Mouse (Mus musculus) CH12.LX (cell line): Measurements from ENCODE around the gene Grap2. TPM values are rescaled to one million over a fixed set of nuclear protein-coding genes. Genes with fewer than 3 reads are reported as not detected.

Experiments
- DNase-seq: peaks from one replicate; pipeline ENCODE4 v3.0.0-alpha.2; 2013; ENCODE audit errors: extremely low read depth
- H3K27ac ChIP-seq: 2 replicates; pipeline ENCODE4 v1.5.1; 2012; ENCODE audit warnings: low read depth, mild to moderate bottlenecking, control low read depth, moderate library complexity; ENCODE audit not compliant: insufficient read depth
- H3K27me3 ChIP-seq: replicated peaks from 2 replicates; pipeline ENCODE3; 2012; ENCODE audit warnings: inconsistent platforms
- H3K36me3 ChIP-seq, 2 experiments: replicated peaks in 1 of 2; 2 replicates each; pipeline versions ENCODE3 to v1.6.1; 2012; ENCODE audit warnings: inconsistent platforms in 1 of 2, low read length in 1 of 2, mild to moderate bottlenecking in 1 of 2, mixed read lengths in 1 of 2, moderate library complexity in 1 of 2; ENCODE audit not compliant: control insufficient read depth in 1 of 2, insufficient read depth in 1 of 2
- H3K4me1 ChIP-seq, 2 experiments: 2 replicates each; pipeline ENCODE4 v1.6.1; 2012; ENCODE audit warnings: inconsistent platforms in 1 of 2, moderate library complexity in 1 of 2; ENCODE audit not compliant: insufficient read depth in 2 of 2, control insufficient read depth in 1 of 2
- H3K4me2 ChIP-seq: 2 replicates; pipeline ENCODE4 v1.6.1; 2012; ENCODE audit warnings: low read depth, mild to moderate bottlenecking, control low read depth; ENCODE audit not compliant: poor library complexity, insufficient read depth, severe bottlenecking
- H3K4me3 ChIP-seq, 3 experiments: fragments of 150-350 bp in 1 of 3; sonication (generic) in 1 of 3; replicated peaks in 1 of 3; 2 replicates each; pipeline versions ENCODE3 to v1.5.1; 2011 to 2012; ENCODE audit warnings: low read depth in 2 of 3, low read length in 2 of 3, mild to moderate bottlenecking in 2 of 3, moderate library complexity in 2 of 3, control low read depth in 1 of 3, improper control_type of control experiment in 1 of 3, inconsistent platforms in 1 of 3, mixed read lengths in 1 of 3; ENCODE audit not compliant: poor library complexity in 1 of 3
- H3K79me2 ChIP-seq: replicated peaks from 2 replicates; pipeline ENCODE4 v1.6.1; 2012; ENCODE audit warnings: mild to moderate bottlenecking, moderate library complexity; ENCODE audit not compliant: control insufficient read depth, poor library complexity, insufficient read depth, severe bottlenecking; ENCODE audit errors: extremely low read depth
- H3K9ac ChIP-seq: 2 replicates; pipeline ENCODE4 v1.6.1; 2012; ENCODE audit warnings: low read depth, mild to moderate bottlenecking, control low read depth, moderate library complexity; ENCODE audit not compliant: insufficient read depth
- H3K9me3 ChIP-seq: replicated peaks from 2 replicates; pipeline ENCODE3; 2012; ENCODE audit warnings: low read length, inconsistent platforms, mixed read lengths
- BHLHE40 ChIP-seq: IDR thresholded peaks from 2 replicates; pipeline ENCODE4 v1.6.1; 2011; ENCODE audit warnings: mild to moderate bottlenecking, low read depth, low read length, improper control_type of control experiment
- CHD2 ChIP-seq: IDR thresholded peaks from 2 replicates; pipeline ENCODE4 v1.6.1; 2011; ENCODE audit warnings: low read length, improper control_type of control experiment
- ELF1 ChIP-seq: IDR thresholded peaks from 2 replicates; pipeline ENCODE4 v1.6.1; 2014; ENCODE audit warnings: low read depth, mild to moderate bottlenecking, inconsistent platforms, low read length, improper control_type of control experiment
- EP300 ChIP-seq: IDR thresholded peaks from 2 replicates; pipeline ENCODE4 v1.6.1; 2011; ENCODE audit warnings: low read length, improper control_type of control experiment
- ETS1 ChIP-seq: conservative IDR thresholded peaks from 2 replicates; pipeline ENCODE4 v1.6.1; 2012; ENCODE audit warnings: low read depth, mild to moderate bottlenecking, inconsistent platforms, low read length, improper control_type of control experiment, moderate library complexity
- GABPA ChIP-seq: IDR thresholded peaks from 2 replicates; pipeline ENCODE4 v1.6.1; 2012; ENCODE audit warnings: low read depth, low read length, improper control_type of control experiment, inconsistent platforms; ENCODE audit not compliant: insufficient replicate concordance
- MAX ChIP-seq: IDR thresholded peaks from 2 replicates; pipeline ENCODE4 v1.6.1; 2011; ENCODE audit warnings: low read length, improper control_type of control experiment
- MAZ ChIP-seq: IDR thresholded peaks from 2 replicates; pipeline ENCODE4 v1.6.1; 2012; ENCODE audit warnings: low read depth, mild to moderate bottlenecking, inconsistent platforms, low read length, improper control_type of control experiment, moderate library complexity
- MYC ChIP-seq: IDR thresholded peaks from 2 replicates; pipeline ENCODE4 v1.6.1; 2011; ENCODE audit warnings: low read depth, mild to moderate bottlenecking, improper control_type of control experiment, low read length
- NELFE ChIP-seq: IDR thresholded peaks from 2 replicates; pipeline ENCODE4 v1.6.1; 2011; ENCODE audit warnings: low read depth, low read length, improper control_type of control experiment
- PAX5 ChIP-seq: IDR thresholded peaks from 2 replicates; pipeline ENCODE4 v1.6.1; 2012; ENCODE audit warnings: low read length, inconsistent platforms, mixed read lengths
- POLR2AphosphoS2 ChIP-seq: IDR thresholded peaks from 2 replicates; pipeline ENCODE4 v1.6.1; 2011; ENCODE audit warnings: low read depth, low read length, improper control_type of control experiment
- TCF12 ChIP-seq: IDR thresholded peaks from 2 replicates; pipeline ENCODE4 v1.6.1; 2014; ENCODE audit warnings: low read depth, mild to moderate bottlenecking, inconsistent platforms, low read length, improper control_type of control experiment
- UBTF ChIP-seq: IDR thresholded peaks from 2 replicates; pipeline ENCODE4 v1.6.1; 2012; ENCODE audit warnings: low read depth, mild to moderate bottlenecking, inconsistent platforms, low read length, improper control_type of control experiment, moderate library complexity
- ZKSCAN1 ChIP-seq: IDR thresholded peaks from 2 replicates; pipeline ENCODE4 v1.6.1; 2012; ENCODE audit warnings: low read depth, inconsistent platforms, low read length, improper control_type of control experiment, borderline replicate concordance
- ZNF384 ChIP-seq: IDR thresholded peaks from 2 replicates; pipeline ENCODE4 v1.6.1; 2012; ENCODE audit warnings: low read depth, low read length, improper control_type of control experiment, inconsistent platforms
- dilution Hi-C: fragments of 300-500 bp; cut with MboI; formaldehyde crosslinking; loops from 2 replicates; pipeline ENCODE4 v1.14.3; 2020; ENCODE audit warnings: low sequenced_read_pairs; ENCODE audit not compliant: extremely low pct_unique_long_range_greater_than_20kb, extremely low pct_ligation_motif_present
- in situ Hi-C: fragments of 300-500 bp; cut with MboI; formaldehyde crosslinking; loops from 3 replicates; pipeline ENCODE4 v1.14.3; 2019; ENCODE audit warnings: low sequenced_read_pairs, low pct_ligation_motif_present, low pct_unique_long_range_greater_than_20kb, mixed read lengths
- polyA plus RNA-seq: library from polyadenylated mRNA; unstranded; fragments of >175 nt; gene quantifications from 2 replicates; pipeline ENCODE4 v1.2.1, GENCODE M21; 2012; ENCODE audit warnings: low read depth; ENCODE audit not compliant: insufficient read length
- total RNA-seq, 2 experiments: library from RNA; depleted of rRNA; stranded (reverse); fragments of 300-350 nt in 1 of 2; fragments of >200 nt in 1 of 2; gene quantifications; 2 replicates each; pipeline ENCODE4 v1.2.3; 2012 to 2014

Grap2 gene
- total and polyA plus RNA-seq, 3 experiments, result 1.5 to 6.2 (median 5.0) TPM

DNA sequence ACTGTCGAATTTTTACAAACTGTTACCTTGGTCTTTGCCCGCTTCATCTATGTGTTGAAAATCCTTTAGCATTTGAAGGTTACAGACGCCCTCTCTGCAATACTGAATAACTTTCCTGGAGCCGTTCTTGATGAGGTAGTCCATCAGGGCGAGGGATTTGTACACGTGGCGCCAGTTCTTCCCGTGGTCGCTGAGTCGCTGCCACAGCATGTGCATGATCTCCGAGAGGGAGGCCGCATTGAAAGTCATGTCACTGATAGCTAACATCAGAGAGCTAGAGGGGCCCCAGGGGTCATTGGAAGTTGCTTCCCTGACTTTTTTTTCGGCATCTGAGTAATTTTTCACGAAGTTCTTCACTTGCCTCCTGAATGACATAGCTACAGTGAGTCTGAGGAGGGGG, 12.4 kb upstream of the Grap2 start:
- Histone ChIP-seq H3K27me3 (no peaks in the 10 kb centered on the region), H3K27ac (no peak overlapping the region), H3K79me2 (no peaks in the 10 kb centered on the region), H3K4me2 (no peak overlapping the region), H3K4me1 (peaks cover 8 to 41% of the 10 kb centered on the region in 2 experiments; a peak in 2 of 4 replicates), H3K9me3 (no peaks in the 10 kb centered on the region), H3K4me3 (no peak overlapping the region), H3K9ac (no peak overlapping the region), H3K36me3 (no peaks in the 10 kb centered on the region)
- TF ChIP-seq BHLHE40 (no peak), ZKSCAN1 (no peak), TCF12 (no peak), MAZ (no peak), PAX5 (no peak), GABPA (no peak), NELFE (no peak), ELF1 (no peak)
- dilution Hi-C loops (no loop called here), in situ Hi-C loops (no loop called here)
- DNase-seq, result no peak

DNA sequence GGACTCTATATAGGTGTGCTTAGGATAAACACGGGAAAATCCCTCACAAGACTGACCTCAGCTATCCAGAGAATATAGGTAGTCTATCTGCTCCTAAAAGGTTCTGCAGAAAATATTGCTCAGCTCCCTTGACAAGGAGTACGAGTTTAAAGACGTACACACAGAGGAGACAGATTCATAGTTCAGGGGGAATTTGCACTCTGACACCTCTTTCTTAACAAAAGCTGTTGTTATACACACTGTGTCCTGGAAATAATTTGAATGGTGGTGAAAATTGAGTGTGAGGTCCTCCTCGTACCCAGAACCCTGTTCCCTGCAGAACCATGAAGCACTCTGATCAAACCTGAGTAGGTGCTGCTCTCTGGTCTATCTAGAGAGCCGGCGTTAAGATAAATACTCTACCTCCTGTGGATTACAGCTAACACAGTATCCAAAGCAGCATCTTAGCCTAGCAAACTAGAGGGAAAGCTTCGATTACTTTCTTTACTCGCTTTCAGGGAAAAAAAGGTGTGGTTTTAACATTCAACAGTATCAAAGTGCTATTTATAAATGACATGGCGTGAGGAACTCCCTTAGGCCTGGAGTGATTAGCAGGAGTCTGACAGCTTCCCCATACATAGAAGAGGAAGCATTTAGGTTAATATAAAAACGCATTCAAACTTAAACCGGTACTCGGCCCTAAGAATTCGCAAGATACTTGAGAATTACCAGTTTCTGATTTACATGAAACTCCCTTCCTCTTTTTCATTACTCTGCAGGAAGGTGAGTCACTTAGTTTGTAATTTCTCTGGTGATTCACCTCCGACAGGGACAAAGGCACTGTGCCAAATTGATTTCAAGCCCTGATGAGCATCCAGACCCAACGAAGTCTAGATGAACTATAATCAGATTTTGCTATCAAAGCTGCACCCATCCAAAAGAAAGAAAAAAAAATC, 11.5 kb upstream of the Grap2 start:
- dilution Hi-C loops, result no loop called here
- no peak for DNase-seq

DNA sequence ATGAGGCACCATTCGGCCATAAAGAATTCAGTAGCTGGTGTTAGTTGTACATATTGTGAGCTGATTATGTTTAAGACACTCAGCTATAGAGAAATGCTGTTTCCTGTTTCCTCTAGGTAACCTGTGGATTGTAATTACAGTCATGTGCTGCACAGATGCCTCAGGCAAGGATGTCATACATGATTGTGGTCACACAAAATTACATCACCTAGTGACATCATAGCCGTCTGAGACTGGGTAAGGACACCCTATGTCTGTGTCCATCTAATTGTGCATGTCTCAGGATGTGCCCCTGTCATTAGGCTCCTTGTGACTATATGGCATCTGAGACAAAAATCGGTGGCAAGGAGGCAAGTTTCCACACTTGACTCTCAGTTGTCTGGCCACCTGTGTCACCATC, 9.9 kb upstream of the Grap2 start:
- TF ChIP-seq MAX, result no peak
- TF ChIP-seq BHLHE40, result peak; percentile 29; the same call in 1 of the 2 replicates
- no peak for TF ChIP-seq ETS1
- no peak for TF ChIP-seq POLR2AphosphoS2
- no peak for TF ChIP-seq ZNF384
- H3K4me3 ChIP-seq, result no peak overlapping the region
- DNase-seq, result no peak
- H3K4me2 ChIP-seq, result no peak overlapping the region
- dilution Hi-C loops, result no loop called here
- H3K9me3 ChIP-seq, result no peaks in the 10 kb centered on the region
- in situ Hi-C loops, result no loop called here
- H3K4me1 ChIP-seq, result peaks cover 10 to 52% of the 10 kb centered on the region in 2 experiments
- H3K79me2 ChIP-seq, result no peaks in the 10 kb centered on the region
- no peak overlapping the region for H3K9ac ChIP-seq
- H3K27ac ChIP-seq, result no peak overlapping the region
- no peaks in the 10 kb centered on the region for H3K36me3 ChIP-seq
- no peaks in the 10 kb centered on the region for H3K27me3 ChIP-seq

More for the DNA sequence above, 11.5 kb upstream of the Grap2 start:
- H3K27ac ChIP-seq, result no peak overlapping the region
- in situ Hi-C loops, result no loop called here
- peaks cover 8 to 40% of the 10 kb centered on the region in 2 experiments; a peak in 2 of 4 replicates for H3K4me1 ChIP-seq
- TF ChIP-seq BHLHE40 (no peak), PAX5 (no peak), MYC (no peak), ETS1 (no peak), MAX (no peak), CHD2 (no peak), UBTF (no peak), EP300 (no peak), ELF1 (no peak)
- no peak overlapping the region for H3K4me3 ChIP-seq
- no peaks in the 10 kb centered on the region for H3K9me3 ChIP-seq
- no peaks in the 10 kb centered on the region for H3K27me3 ChIP-seq
- H3K4me2 ChIP-seq, result peak overlapping the region; percentile 44; the same call in 1 of the 2 replicates
- no peaks in the 10 kb centered on the region for H3K79me2 ChIP-seq
- H3K36me3 ChIP-seq, result no peaks in the 10 kb centered on the region
- H3K9ac ChIP-seq, result no peak overlapping the region
